Mouse (Mus musculus) adrenal gland, adult (tissue): Measurements from ENCODE around the gene Cnr2.

Experiments
- DNase-seq, 2 experiments: peaks; one replicate each; pipeline ENCODE4 v3.0.0; 2022 to 2023; ENCODE audit warnings: low spot score in 1 of 2; ENCODE audit not compliant: inconsistent age in 2 of 2

The Cnr2 gene

DNA sequence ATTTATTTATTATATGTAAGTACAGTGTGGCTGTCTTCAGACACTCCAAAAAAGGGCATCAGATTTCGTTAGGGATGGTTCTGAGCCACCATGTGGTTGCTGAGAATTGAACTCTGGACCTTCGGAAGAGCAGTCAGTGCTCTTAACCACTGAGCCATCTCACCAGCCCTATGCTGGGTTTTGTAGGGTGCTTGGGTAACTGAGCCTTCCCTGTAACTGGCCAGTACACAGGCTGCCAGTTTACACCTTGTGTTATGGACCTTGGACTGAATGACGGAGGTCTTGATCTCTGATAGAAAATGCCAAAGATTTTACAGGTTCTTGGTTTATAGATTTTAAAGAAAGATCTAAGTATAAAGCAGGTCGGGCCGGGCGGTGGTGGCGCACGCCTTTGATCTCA is 35.0 kb downstream of the Cnr2 start:
- DNase-seq: no peak

- peak in 1 of 2 experiments; percentile 61 for DNase-seq
These were observed 36.6 kb downstream of the Cnr2 start for GRCm38 (mm10) chr4:135931832-135932231.

- DNase-seq: no peak
These were observed 39.7 kb downstream of the Cnr2 start for GRCm38 (mm10) chr4:135934708-135935500.

DNA sequence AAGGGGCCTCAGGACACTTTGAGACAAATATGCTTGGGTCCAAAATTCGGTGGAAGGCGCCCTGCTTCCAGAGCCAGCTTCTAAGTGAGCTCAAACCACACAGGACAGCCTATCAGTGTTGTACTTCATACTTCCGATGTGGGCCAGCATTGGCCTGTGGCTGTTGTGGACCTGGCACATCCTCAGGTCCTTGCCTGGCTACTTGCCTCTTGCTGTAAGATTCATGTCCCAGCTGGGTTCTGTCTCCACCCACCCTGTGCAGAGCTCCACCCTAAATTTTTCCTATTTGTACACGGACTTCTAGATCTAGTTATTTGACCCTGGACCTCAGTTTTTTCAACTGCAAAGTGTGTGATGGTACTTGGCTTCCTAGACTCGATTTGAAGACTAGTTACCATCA is 40.3 kb downstream of the Cnr2 start:
- peak in 1 of 2 experiments; percentile 45 for DNase-seq

GRCm38 (mm10) chr4:135938858-135939257 is 43.7 kb downstream of the Cnr2 start:
- DNase-seq: peak in 1 of 2 experiments; percentile 25

DNA sequence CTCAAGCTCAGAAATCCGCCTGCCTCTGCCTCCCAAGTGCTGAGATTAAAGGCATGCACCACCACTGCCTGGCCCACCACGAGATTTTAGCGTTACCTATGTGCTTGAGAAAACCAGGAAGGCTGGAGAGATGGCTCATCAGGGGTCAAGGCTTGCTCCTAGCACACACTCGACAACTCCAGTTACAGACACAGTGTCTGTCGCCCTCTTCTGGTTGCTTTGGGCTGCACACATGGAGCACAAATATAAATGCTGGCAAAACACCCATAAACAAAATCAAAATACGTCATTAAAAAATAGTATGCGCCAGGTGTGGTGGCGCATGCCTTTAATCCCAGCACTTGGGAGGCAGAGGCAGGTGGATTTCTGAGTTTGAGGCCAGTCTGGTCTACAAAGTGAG is 45.8 kb downstream of the Cnr2 start:
- DNase-seq: peak in 1 of 2 experiments; percentile 59

- DNase-seq: peak in 1 of 2 experiments; percentile 33
These were observed 47.0 kb downstream of the Cnr2 start for GRCm38 (mm10) chr4:135942193-135942592.

DNA sequence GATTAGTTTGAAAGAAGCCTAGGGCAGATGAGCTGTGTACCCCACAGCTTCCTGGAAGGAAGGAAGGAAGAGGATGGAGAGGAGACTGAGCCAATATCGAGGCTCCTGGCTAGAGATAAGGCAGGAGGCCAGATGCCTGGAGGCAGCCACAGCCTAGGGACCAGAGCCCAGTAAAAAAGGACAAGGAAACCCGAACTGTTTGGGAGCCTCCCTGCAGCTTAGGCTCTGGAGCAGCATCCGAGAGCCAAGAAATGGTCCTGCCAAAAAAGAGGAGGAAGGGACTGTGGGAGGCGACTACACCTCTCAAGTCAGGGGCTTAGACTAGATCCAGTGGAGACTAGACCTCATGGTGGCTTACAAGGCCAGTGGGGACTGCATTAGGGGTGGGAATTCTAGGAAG is 48.2 kb downstream of the Cnr2 start:
- no peak for DNase-seq

DNA sequence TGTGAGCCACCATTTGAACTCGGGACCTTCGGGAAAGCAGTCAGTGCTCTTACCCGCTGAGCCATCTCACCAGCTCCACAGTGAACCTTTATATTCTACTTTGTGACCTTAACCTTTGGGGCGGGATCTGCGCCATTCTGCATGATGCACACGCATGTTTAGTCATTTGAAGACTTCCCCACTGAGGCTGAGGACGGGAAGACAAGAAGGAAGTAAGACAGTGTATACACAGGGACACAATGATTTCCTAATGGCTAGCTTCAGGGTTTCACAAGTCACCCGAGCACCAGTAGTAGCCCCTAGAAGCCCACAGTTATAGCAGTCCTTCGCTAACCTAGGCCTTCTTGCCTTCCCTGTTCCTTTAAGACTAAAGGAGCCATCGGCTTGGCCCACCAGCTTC is 50.5 kb downstream of the Cnr2 start:
- DNase-seq: peak in 1 of 2 experiments; percentile 70

DNA sequence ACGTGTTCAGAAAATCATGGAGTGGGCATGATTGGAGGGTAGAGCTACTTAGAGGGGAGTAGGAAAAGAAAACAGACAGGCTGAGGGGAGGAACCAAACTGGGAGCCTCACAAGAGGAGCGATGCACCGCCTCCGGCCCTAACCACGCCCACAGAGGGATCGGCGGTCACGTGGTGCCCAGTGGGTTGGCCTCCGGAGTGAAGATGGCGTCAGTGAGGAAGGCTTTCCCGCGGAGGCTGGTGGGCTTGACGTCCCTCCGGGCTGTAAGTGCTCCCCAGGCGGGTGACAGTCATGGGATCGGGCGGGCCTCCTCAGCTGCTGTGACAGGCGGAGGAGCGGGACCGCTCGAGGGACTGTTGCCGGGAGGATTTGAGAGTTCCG is 51.1 kb downstream of the Cnr2 start, which contains the start of gene Hmgcl:
Hmgcl (plus strand) TSS at position 171 of the 381 bp plus-strand sequence.
- DNase-seq: peak; percentile 95 to 98

DNA sequence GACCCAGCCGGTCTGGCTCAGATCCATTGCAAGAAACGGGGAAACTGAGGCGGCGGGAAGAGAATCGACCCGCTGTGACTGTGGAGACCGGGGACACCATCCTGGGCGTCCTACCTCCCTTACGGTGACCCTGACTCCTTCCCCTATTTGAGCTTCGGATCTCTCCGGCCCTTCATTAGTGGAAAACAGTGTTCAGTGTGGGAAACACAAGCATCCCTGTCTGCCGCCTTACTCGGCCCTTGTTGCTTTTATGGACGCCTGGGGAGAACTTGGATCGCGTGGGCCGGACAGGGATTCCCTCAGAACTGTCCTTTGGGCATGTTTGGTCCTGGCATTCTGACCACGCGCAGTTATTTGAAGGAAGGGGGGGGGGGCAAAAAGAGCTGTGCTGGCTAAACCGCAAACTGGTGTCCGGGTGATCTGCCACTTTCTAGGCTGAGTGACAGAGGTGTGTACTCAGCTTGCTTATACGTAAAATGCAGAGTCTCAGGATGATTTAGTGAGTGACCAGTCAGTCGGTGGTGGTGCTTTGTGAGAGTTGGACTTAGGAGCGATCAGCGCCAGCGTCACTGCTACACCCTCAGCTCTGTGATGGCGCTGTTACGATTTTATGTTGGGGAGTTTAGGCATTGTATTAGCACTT is 51.6 kb downstream of the Cnr2 start:
- DNase-seq: peak in 1 of 2 experiments; percentile 69

DNA sequence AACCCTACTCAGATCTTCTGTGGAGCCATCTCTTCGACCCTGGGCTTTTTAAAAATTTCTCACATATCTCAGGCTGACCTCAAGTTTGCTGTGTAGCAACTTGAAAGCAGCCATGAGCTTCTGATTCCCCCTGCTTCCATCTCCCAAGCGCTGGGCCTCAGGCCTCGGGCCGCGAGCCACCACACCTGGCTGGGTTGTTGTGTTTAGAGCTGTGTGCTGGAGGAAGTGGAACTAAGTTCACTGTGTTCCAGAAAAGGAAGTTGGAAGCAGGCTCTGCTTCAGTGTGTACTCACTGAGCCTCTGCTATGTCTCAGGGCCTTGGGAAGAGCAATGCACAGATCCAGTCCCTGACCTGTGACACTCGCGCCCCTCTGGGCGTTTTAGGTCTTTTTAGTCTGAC is 52.9 kb downstream of the Cnr2 start:
- DNase-seq: peak in 1 of 2 experiments; percentile 35

- DNase-seq: peak in 1 of 2 experiments; percentile 53
These were observed 54.3 kb downstream of the Cnr2 start for GRCm38 (mm10) chr4:135949475-135949874.

- DNase-seq: peak; percentile 55 to 60
These were observed 54.7 kb downstream of the Cnr2 start for GRCm38 (mm10) chr4:135949911-135950310.

GRCm38 (mm10) chr4:135950365-135950764 is 55.2 kb downstream of the Cnr2 start:
- DNase-seq: peak in 1 of 2 experiments; percentile 28

- no peak for DNase-seq
These were observed 56.3 kb downstream of the Cnr2 start for GRCm38 (mm10) chr4:135951505-135951904.

GRCm38 (mm10) chr4:135953179-135953578 is 58.0 kb downstream of the Cnr2 start:
- DNase-seq: no peak

DNA sequence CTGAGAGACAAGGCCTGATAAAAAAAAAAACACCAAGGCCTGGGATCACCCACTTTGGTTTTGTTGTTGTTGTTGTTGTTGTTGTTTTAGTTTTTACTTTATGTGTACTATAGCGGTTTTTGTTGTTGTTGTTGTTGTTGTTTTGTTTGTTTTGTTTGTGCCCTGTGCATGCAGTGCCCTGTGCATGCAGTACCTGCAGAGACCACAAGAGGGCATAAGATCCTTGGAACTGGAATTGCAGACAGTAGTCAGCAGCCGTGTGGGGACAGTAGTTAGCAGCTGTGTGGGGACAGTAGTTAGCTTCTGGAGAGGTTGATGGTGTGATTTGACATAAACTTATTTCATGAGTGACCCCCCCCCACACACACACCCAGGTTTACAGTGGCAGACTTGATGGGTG is 59.0 kb downstream of the Cnr2 start:
- peak; percentile 58 to 90 for DNase-seq

DNA sequence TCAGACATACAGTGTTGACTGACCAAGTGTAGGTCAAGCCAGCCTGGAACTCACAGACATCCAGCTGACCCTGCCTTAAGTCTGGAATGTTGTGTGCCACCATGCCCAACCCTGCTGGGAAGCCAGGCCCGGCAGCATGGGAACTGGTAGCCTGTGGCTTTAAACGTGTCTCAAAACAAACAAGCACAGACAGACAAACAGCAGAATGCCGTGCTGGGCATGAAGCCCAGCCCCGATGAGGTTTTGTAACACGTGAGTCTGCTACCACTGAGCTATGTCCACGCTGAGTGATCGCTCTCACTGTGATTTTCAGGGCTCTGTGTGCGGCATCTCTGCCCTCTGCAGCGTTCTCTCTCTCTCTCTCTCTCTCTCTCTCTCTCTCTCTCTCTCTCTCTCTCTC is 60.7 kb downstream of the Cnr2 start:
- DNase-seq: peak in 1 of 2 experiments; percentile 40

DNA sequence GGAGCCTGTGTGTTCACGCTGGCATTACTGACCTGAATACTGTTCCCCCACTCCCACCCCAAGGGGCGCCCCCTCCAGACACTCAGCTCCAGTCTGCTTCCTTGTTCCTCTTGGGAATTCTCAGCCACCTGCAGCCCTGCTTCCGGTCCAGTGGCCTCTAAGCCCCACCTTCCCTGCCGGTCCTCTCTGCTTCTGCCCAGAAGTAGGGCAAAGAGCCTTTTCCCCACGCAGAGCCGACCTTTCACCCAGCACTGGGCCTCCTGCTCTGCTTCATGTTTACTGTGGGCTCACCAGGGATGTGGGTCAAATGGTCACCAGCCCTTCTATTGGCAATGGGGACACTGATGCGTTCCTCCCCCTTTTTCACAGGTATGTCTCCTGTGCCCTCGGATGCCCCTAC is 63.2 kb downstream of the Cnr2 start:
- peak in 1 of 2 experiments; percentile 58 for DNase-seq

- peak; percentile 73 to 92 for DNase-seq
These were observed 65.5 kb downstream of the Cnr2 start for GRCm38 (mm10) chr4:135960717-135961116.

GRCm38 (mm10) chr4:135961709-135962108 is 66.5 kb downstream of the Cnr2 start:
- peak in 1 of 2 experiments; percentile 46 for DNase-seq
